Mouse (Mus musculus): ENCODE results near the gene Opcml. TPM values are rescaled to one million over a fixed set of nuclear protein-coding genes. Genes with fewer than 3 reads are reported as not detected.

Opcml gene
- polyA plus RNA-seq, 1 experiment from 2014 or later = 6.1 TPM

- no peak overlapping the region for H3K27ac ChIP-seq (ENCODE audit: low read length)
- no peaks in the 10 kb centered on the region for H3K27me3 ChIP-seq (ENCODE audit: control insufficient read depth, insufficient read depth, low read length)
- no peaks in the 10 kb centered on the region for H3K9me3 ChIP-seq (replicated peaks; ENCODE audit: control insufficient read depth, low read length)
- WGBS = 43% methylated on average over 4 of the region's 4 CpGs
- no peak overlapping the region for H3K9ac ChIP-seq (ENCODE audit: low read length)
- no peak for ATAC-seq (replicated peaks; ENCODE audit: extremely low read depth, insufficient read depth, low FRiP score)
- no peak overlapping the region for H3K4me2 ChIP-seq (ENCODE audit: low read depth, low read length)
- H3K4me3 ChIP-seq (ENCODE audit: low read length) = no peak overlapping the region
- H3K36me3 ChIP-seq (ENCODE audit: control insufficient read depth, insufficient read depth) = no peaks in the 10 kb centered on the region
- peaks cover 2% of the 10 kb centered on the region; the same call in 1 of the 2 replicates for H3K4me1 ChIP-seq (ENCODE audit: control insufficient read depth, insufficient read depth, low read length)
Measured at GRCm38 (mm10) chr9:27923945-27924825, 133.6 kb downstream of the Opcml start.

- Histone ChIP-seq H3K9ac (ENCODE audit: low read length) (no peak overlapping the region), H3K4me2 (ENCODE audit: low read depth, low read length) (no peak overlapping the region), H3K27me3 (ENCODE audit: control insufficient read depth, insufficient read depth, low read length) (no peaks in the 10 kb centered on the region), H3K4me1 (ENCODE audit: control insufficient read depth, insufficient read depth, low read length) (peaks cover 2% of the 10 kb centered on the region; the same call in 1 of the 2 replicates), H3K27ac (ENCODE audit: low read length) (no peak overlapping the region), H3K9me3 (replicated peaks; ENCODE audit: control insufficient read depth, low read length) (no peaks in the 10 kb centered on the region), H3K4me3 (ENCODE audit: low read length) (no peak overlapping the region), H3K36me3 (ENCODE audit: control insufficient read depth, insufficient read depth) (no peaks in the 10 kb centered on the region)
- 69% methylated on average over 2 of the region's 2 CpGs for WGBS
- ATAC-seq (replicated peaks; ENCODE audit: extremely low read depth, insufficient read depth, low FRiP score) = no peak
Measured at GRCm38 (mm10) chr9:27925650-27926049, 135.1 kb downstream of the Opcml start.

DNA sequence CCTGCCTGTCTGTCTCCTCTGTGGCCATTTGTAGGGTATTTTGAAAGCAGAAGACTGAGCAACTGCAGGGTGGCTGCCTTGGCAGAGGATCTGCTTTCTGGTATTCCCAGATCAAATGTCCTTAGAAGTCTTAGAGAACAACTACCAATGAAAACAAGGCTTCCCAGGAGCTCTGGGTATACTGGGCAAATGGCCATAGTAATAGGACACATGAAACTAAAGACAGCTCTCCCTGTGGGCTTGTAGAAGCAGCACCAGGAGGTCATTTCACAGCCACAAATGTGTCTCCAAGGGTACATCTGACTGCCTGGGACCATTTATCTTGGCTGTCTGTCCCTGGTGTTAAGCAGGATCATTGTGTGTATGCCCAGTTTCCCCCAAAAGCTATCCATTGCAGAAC, 146.7 kb downstream of the Opcml start:
- Histone ChIP-seq H3K4me2 (ENCODE audit: low read depth, low read length) (no peak overlapping the region), H3K9me3 (replicated peaks; ENCODE audit: control insufficient read depth, low read length) (no peaks in the 10 kb centered on the region), H3K27me3 (ENCODE audit: control insufficient read depth, insufficient read depth, low read length) (no peaks in the 10 kb centered on the region), H3K27ac (ENCODE audit: low read length) (no peak overlapping the region), H3K9ac (ENCODE audit: low read length) (no peak overlapping the region), H3K4me3 (ENCODE audit: low read length) (no peak overlapping the region), H3K36me3 (ENCODE audit: control insufficient read depth, insufficient read depth) (no peaks in the 10 kb centered on the region), H3K4me1 (ENCODE audit: control insufficient read depth, insufficient read depth, low read length) (no peaks in the 10 kb centered on the region)
- no peak for ATAC-seq (replicated peaks; ENCODE audit: extremely low read depth, insufficient read depth, low FRiP score)

- Histone ChIP-seq H3K4me3 (ENCODE audit: low read length) (no peak overlapping the region), H3K27me3 (ENCODE audit: control insufficient read depth, insufficient read depth, low read length) (no peaks in the 10 kb centered on the region), H3K4me2 (ENCODE audit: low read depth, low read length) (no peak overlapping the region), H3K27ac (ENCODE audit: low read length) (no peak overlapping the region), H3K9me3 (replicated peaks; ENCODE audit: control insufficient read depth, low read length) (no peaks in the 10 kb centered on the region), H3K4me1 (ENCODE audit: control insufficient read depth, insufficient read depth, low read length) (no peaks in the 10 kb centered on the region), H3K36me3 (ENCODE audit: control insufficient read depth, insufficient read depth) (no peaks in the 10 kb centered on the region), H3K9ac (ENCODE audit: low read length) (no peak overlapping the region)
- WGBS = 86% methylated on average over 5 of the region's 5 CpGs
- ATAC-seq (replicated peaks; ENCODE audit: extremely low read depth, insufficient read depth, low FRiP score) = no peak
Measured at GRCm38 (mm10) chr9:27937660-27938059, 147.1 kb downstream of the Opcml start.

GRCm38 (mm10) chr9:27945323-27946010, 154.9 kb downstream of the Opcml start:
- no peak for ATAC-seq (replicated peaks; ENCODE audit: extremely low read depth, insufficient read depth, low FRiP score)
- Histone ChIP-seq H3K9ac (ENCODE audit: low read length) (no peak overlapping the region), H3K27me3 (ENCODE audit: control insufficient read depth, insufficient read depth, low read length) (no peaks in the 10 kb centered on the region), H3K4me3 (ENCODE audit: low read length) (no peak overlapping the region), H3K4me1 (ENCODE audit: control insufficient read depth, insufficient read depth, low read length) (no peaks in the 10 kb centered on the region), H3K27ac (ENCODE audit: low read length) (no peak overlapping the region), H3K36me3 (ENCODE audit: control insufficient read depth, insufficient read depth) (no peaks in the 10 kb centered on the region), H3K4me2 (ENCODE audit: low read depth, low read length) (no peak overlapping the region), H3K9me3 (replicated peaks; ENCODE audit: control insufficient read depth, low read length) (no peaks in the 10 kb centered on the region)
- WGBS = 70% methylated on average over 11 of the region's 11 CpGs

DNA sequence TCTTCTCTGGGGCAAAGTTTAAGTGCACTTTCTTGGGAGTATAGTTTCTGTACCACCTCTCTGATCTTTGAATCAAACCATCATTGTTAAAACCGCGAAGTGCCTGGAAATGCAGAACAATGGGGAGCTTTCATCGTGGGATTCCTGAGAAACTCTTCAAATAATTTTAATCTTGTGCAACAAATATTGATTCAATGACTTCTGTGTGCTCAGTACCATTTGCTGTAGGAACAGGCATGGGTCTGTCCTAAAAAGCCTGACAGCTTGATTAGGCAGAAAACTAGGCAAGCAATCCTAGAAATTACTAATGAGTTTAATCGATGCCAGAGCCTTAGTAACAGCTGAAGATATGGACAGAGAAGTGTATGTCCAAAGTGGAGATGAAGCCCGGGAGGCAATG, 160.5 kb downstream of the Opcml start:
- no peak overlapping the region for H3K9ac ChIP-seq (ENCODE audit: low read length)
- H3K4me3 ChIP-seq (ENCODE audit: low read length) = no peak overlapping the region
- H3K9me3 ChIP-seq (replicated peaks; ENCODE audit: control insufficient read depth, low read length) = no peaks in the 10 kb centered on the region
- no peak overlapping the region for H3K4me2 ChIP-seq (ENCODE audit: low read depth, low read length)
- 65% methylated on average over 5 of the region's 5 CpGs for WGBS
- no peaks in the 10 kb centered on the region for H3K36me3 ChIP-seq (ENCODE audit: control insufficient read depth, insufficient read depth)
- ATAC-seq (replicated peaks; ENCODE audit: extremely low read depth, insufficient read depth, low FRiP score) = no peak
- no peaks in the 10 kb centered on the region for H3K27me3 ChIP-seq (ENCODE audit: control insufficient read depth, insufficient read depth, low read length)
- no peaks in the 10 kb centered on the region for H3K4me1 ChIP-seq (ENCODE audit: control insufficient read depth, insufficient read depth, low read length)
- no peak overlapping the region for H3K27ac ChIP-seq (ENCODE audit: low read length)

DNA sequence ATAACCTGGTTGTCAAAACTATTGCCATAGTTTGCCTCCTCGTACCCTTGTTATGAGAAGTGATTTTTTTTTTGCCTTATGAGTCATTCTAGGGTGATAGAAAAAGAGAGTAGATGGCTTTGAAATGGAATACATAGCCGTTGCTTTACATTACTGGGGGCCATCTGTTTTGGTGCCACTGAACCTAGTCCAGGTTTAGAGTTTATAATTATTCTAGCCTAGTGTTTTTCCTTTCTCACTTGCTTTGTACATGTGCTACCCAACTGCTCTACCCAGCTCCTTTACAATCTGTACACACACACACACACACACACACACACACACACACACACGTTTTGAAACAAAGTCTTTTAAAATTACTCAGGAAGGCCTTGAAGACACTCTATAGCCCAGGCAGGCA, 171.1 kb downstream of the Opcml start:
- no peaks in the 10 kb centered on the region; the same call in 1 of the 2 replicates for H3K9me3 ChIP-seq (replicated peaks; ENCODE audit: control insufficient read depth, low read length)
- H3K4me2 ChIP-seq (ENCODE audit: low read depth, low read length) = no peak overlapping the region
- H3K4me3 ChIP-seq (ENCODE audit: low read length) = no peak overlapping the region
- H3K27ac ChIP-seq (ENCODE audit: low read length) = no peak overlapping the region
- H3K9ac ChIP-seq (ENCODE audit: low read length) = no peak overlapping the region
- 71% methylated on average over 3 of the region's 3 CpGs for WGBS
- ATAC-seq (replicated peaks; ENCODE audit: extremely low read depth, insufficient read depth, low FRiP score) = no peak
- peaks cover 8% of the 10 kb centered on the region for H3K4me1 ChIP-seq (ENCODE audit: control insufficient read depth, insufficient read depth, low read length)
- no peaks in the 10 kb centered on the region for H3K27me3 ChIP-seq (ENCODE audit: control insufficient read depth, insufficient read depth, low read length)
- H3K36me3 ChIP-seq (ENCODE audit: control insufficient read depth, insufficient read depth) = no peaks in the 10 kb centered on the region

- Histone ChIP-seq H3K9ac (ENCODE audit: low read length) (no peak overlapping the region), H3K27me3 (ENCODE audit: control insufficient read depth, insufficient read depth, low read length) (no peaks in the 10 kb centered on the region), H3K27ac (ENCODE audit: low read length) (no peak overlapping the region), H3K4me3 (ENCODE audit: low read length) (no peak overlapping the region), H3K9me3 (replicated peaks; ENCODE audit: control insufficient read depth, low read length) (no peaks in the 10 kb centered on the region; the same call in 1 of the 2 replicates), H3K4me1 (ENCODE audit: control insufficient read depth, insufficient read depth, low read length) (peaks cover 8% of the 10 kb centered on the region), H3K4me2 (ENCODE audit: low read depth, low read length) (no peak overlapping the region), H3K36me3 (ENCODE audit: control insufficient read depth, insufficient read depth) (no peaks in the 10 kb centered on the region)
- WGBS = 12% methylated on average over 2 of the region's 2 CpGs
- peak; percentile 58; the same call in 1 of the 2 replicates for ATAC-seq (replicated peaks; ENCODE audit: extremely low read depth, insufficient read depth, low FRiP score)
Measured at GRCm38 (mm10) chr9:27963385-27963784, 172.8 kb downstream of the Opcml start.

DNA sequence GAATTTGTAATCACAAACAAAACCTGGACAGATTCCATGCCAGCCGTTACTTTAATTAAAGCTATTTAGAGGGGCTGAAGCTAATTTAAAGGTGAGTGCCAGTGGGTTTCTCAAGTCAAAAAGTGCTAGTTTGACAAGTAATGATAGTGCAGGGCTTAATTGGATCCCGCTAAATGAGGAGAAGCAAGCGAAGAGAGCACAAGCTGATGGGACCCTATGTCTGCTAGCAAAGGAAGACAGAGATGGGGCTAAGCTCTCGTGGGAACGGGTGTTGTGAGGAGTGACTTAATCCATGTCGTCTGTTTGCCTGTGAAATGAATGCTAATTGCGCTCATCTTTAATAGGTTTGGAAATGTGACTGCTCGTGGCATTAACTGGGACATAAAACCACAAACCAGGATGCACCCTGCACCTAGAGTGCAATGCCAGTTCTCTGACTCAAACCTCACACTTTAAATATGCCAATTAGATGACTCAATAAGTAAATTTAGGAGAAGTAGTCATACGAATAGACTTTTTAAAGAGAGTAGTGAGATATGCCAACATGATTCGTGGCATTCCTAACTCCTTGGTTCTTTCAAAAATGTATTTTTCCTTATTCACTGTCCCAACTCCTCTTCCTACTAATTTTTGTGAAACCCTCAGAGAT, 174.5 kb downstream of the Opcml start:
- Histone ChIP-seq H3K36me3 (ENCODE audit: control insufficient read depth, insufficient read depth) (no peaks in the 10 kb centered on the region), H3K4me1 (ENCODE audit: control insufficient read depth, insufficient read depth, low read length) (peaks cover 8% of the 10 kb centered on the region), H3K4me3 (ENCODE audit: low read length) (no peak overlapping the region), H3K4me2 (ENCODE audit: low read depth, low read length) (no peak overlapping the region), H3K9ac (ENCODE audit: low read length) (no peak overlapping the region), H3K9me3 (replicated peaks; ENCODE audit: control insufficient read depth, low read length) (no peaks in the 10 kb centered on the region), H3K27ac (ENCODE audit: low read length) (no peak overlapping the region), H3K27me3 (ENCODE audit: control insufficient read depth, insufficient read depth, low read length) (no peaks in the 10 kb centered on the region)
- WGBS = 84% methylated on average over 10 of the region's 10 CpGs
- ATAC-seq (replicated peaks; ENCODE audit: extremely low read depth, insufficient read depth, low FRiP score) = no peak

Data from heart, embryonic 16.5 days (tissue).